Mouse (Mus musculus): ENCODE measurements around the gene 1810062G17Rik.
A peak's percentile ranks its signal among the peaks of the same experiment; 100 is the strongest.

1810062G17Rik gene

DNA sequence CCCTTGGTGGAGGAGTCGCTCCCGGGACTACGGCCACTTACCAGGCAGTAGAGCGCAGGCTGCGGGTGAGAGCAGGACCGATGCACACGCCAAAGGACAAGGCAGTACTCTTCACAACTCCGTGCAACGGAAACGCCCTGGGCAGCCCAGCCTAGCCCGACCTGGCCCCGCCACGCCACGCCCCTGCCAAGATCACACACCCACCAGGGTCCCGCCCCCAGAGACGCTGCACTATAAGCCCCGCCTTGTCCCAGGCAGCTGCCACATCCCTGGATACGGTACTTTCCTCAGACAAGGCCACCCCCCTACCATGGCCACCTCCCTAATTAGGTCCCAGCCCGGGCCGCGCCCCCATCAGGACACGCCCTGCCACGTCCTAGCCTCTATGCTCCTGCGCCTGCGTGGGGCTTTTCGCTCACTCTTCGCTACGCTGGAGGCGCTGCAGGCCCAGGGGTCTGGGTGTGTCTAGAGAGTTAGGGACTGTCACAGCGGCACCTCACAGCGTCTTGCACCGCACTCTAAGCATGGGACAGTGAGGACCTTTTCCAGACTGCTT lies at the start of gene 1810062G17Rik, which contains the start of gene Anxa5:
Gene 1810062G17Rik (plus strand): TSS at position 406 of the 556 bp plus-strand sequence.
Gene Anxa5 (minus strand): TSS at position 363 of the 556 bp plus-strand sequence.
- DNase-seq (ENCODE audit: low spot score), result peak; percentile 99

GRCm38 (mm10) chr3:36427386-36427785 lies 48.4 kb upstream of the 1810062G17Rik start:
- DNase-seq (ENCODE audit: low spot score), result no peak

DNA sequence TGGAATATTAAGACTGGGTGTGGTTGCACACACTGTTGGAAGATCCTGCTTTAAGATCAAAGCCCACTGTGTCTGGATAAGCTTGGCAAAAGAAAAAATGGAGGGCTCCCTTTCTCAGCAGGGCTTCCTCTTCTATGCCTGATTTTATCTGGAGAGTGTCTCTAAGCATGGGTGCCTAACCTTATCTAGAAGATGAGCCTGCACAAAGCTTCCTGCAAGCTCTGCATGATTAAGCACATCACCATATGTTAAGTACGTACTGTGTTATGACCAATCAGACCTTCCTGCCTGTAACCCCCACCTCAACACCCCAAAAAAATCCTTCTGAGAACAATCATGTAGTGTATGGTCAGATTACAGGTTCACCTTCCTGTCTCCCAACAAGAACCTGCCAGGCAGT lies 45.4 kb upstream of the 1810062G17Rik start:
- no peak for DNase-seq (ENCODE audit: low spot score)

DNA sequence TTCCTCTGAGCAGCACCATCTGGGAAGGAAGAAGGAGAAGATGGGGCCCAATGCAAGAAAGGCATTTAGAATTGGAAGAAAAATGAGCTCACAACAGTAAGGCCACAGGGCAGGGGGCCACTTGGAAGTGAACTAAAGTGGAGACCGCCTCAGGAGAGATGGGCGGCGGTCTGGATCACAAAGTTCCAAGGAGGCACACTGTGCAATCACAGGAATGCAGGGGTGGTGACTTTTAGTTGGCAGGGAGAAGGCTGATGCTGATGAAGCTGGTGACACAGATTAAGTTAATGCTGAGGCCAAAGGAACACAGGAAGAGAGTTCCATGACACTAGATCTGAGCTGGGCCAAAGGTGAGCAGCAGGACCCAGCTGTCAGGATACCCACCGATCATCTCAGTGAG lies 35.5 kb upstream of the 1810062G17Rik start:
- peak; percentile 13 for DNase-seq (ENCODE audit: low spot score)

- DNase-seq (ENCODE audit: low spot score), result peak; percentile 28
These were observed 33.3 kb upstream of the 1810062G17Rik start for GRCm38 (mm10) chr3:36442426-36442825.

- DNase-seq (ENCODE audit: low spot score), result no peak
These were observed 29.7 kb upstream of the 1810062G17Rik start for GRCm38 (mm10) chr3:36446041-36446440.

- no peak for DNase-seq (ENCODE audit: low spot score)
These were observed 29.2 kb upstream of the 1810062G17Rik start for GRCm38 (mm10) chr3:36446506-36446905.

GRCm38 (mm10) chr3:36446918-36447317 lies 28.8 kb upstream of the 1810062G17Rik start:
- DNase-seq (ENCODE audit: low spot score), result no peak

DNA sequence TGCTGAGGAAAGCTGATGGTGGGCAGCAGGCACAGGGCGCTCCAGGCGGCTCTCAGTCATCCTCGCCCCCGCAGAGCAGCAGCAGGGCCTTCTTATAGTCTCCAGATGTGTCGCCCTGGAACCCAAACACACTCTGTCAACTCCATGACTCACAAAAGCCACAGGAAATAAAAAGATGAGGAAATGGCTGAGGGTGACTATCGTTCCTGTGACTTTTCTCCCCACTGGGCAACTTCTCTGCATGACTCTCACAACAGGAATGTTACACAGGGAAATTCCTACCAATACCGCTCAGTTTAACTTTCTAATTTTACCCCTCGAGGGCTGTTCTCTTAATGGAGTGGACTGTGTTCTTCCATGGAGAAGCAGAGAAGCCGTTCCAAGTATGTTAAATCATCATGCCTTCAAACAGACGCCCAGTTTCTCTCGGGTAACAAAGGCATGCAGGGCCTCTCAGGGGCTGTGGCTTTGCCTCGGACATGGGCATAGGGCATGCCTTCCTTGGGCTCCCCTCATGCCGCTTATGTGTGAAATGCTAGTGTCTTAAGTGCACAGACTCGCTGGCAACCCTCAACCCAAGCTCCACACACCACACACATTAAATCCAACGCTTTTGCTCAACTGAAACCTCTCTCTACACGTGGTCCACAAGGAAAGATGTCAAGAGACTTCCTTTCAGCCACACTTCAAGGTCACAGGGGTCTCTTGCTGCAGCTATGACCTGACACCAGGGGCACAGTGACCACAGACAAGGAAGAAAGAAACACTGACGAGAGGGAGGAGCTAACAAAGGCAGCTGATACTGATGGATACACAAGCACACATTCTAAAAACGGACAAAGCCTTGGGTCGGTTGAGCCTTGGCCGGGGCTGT lies 26.2 kb upstream of the 1810062G17Rik start:
- peak; percentile 61 for DNase-seq (ENCODE audit: low spot score)

GRCm38 (mm10) chr3:36452502-36452901 lies 23.2 kb upstream of the 1810062G17Rik start:
- DNase-seq (ENCODE audit: low spot score), result no peak

- no peak for DNase-seq (ENCODE audit: low spot score)
These were observed 20.6 kb upstream of the 1810062G17Rik start for GRCm38 (mm10) chr3:36455124-36455523.

GRCm38 (mm10) chr3:36455566-36455965 lies 20.2 kb upstream of the 1810062G17Rik start:
- DNase-seq (ENCODE audit: low spot score), result no peak

DNA sequence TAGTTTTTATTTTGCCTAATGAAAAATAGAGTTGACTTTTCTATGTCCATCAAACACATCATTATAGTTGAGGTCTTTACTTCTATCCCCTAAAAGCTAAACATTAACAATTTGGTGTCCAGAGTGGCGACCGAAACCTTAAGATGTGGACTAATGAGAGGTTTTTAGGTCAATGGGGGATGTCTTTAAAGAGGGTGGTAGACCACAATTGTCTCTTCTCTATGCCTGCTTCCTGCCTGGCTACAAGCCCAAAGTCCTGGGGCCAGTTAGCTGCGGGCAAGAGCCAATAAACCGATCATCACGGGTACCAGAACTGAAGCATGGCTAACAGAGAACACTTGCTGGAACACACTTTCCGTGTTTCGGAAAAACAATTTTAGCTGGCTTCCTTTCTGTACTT lies 15.0 kb upstream of the 1810062G17Rik start:
- DNase-seq (ENCODE audit: low spot score), result no peak

DNA sequence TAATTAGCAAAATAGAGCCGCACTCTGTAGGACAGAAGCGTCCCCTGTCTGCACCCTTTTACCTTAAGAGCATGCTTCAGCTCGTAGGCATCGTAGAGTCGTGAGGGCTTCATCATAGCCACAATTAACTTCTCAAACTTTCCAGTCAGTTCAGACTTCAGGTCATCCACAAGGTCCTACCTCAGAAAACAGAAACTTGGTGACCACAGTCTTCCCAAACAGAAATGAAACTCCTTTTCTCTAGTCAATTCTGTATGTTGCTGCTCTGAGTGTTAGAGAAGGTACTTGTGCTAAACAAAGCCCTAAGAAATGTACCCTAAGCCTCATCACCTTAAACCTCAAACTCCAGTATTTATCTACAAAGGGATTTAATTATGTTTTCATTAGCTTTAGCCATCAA lies 13.9 kb upstream of the 1810062G17Rik start:
- DNase-seq (ENCODE audit: low spot score), result no peak

DNA sequence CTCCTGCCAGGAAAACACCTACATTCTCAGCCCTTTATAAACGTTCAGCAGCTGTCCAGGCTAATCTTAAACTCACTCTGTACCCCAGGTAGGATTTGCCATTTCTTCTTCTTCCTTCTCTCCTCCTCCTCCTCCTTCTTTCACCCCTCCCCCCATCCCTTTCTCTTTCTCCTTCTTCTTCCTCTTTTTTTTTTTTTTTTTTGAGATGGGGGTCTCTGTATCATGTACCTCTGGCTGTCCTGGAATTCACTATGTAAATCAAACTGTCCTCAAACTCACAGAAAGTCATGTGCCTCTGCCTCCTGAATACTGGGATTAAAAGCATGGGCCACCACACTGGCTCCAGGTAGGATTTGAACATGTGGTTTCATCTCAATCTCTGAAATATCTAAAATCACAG lies 13.4 kb upstream of the 1810062G17Rik start:
- no peak for DNase-seq (ENCODE audit: low spot score)

DNA sequence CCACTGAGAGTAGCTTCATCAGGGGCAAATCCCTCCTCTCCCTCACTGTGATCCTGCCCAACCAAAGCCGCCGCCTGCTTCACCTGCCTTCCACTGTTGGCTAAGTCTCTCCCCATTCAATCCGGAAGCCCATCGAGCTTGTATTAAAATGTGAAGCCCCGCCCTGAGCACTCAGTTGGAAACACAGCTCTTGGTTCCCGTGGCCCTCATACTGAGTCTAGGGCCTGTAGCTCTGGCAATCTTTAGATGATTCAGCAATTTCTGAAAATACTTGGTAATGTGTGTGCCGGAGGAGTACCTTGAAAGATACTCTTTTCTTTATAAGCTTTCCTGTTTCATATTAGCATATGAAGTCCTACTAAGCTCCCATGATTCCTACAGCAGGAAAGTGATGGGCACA lies 10.2 kb upstream of the 1810062G17Rik start:
- no peak for DNase-seq (ENCODE audit: low spot score)

DNA sequence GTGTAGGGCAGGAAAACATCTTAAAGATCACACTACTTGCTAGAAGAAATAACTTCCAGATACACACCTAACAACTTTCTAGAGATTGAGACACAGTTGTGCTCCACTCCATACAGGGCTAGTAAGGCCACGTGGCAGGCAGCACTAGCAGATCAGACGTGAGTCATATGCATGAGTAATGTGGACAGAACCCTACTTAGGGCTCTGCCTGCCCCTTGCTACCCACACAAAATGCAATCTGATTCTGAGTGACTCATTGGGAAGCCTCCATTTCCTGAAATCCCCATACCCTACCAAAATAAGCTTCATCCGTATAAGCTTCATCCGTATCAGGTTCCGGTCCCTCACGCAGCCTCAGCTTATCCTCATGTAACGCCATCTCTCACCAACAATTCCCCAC lies 8.1 kb upstream of the 1810062G17Rik start:
- DNase-seq (ENCODE audit: low spot score), result no peak

DNA sequence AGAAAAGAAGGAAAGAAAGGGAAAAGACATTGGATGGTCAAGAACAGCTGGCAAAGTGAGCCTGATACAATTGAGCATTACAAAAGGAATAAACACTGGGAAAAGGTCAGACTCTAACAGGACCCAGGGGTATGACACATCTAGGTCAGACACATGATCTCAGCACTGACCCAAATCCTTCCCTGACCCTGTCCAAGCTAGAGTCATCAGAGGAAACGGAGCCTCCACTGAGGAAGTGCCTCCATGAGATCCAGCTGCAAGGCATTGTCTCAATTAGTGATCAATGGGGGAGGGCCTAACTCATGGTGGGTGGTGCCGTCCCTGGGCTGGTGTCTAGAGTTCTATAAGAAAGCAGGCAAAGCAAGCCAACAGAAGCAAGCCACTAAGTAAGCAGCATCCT lies 6.9 kb upstream of the 1810062G17Rik start:
- peak; percentile 29 for DNase-seq (ENCODE audit: low spot score)

DNA sequence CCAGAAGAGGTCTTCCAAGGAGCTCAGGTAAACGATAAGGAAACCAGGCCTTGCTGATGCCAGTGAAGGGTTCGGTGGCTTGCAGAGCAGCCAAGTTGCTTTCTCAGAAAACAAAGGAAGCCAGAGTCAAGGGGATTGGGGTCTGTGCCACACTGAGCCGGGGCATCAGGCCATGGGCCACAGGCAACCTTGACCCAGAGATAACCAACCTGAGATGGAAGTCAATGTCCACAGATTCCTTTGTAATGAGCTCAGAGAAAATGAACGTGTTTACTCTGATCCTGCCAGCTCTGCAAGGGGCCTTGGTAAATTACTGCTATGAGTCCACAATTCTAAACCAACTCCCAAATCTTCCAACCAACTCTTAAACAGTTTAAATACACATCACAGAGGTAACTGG lies 3.9 kb upstream of the 1810062G17Rik start:
- DNase-seq (ENCODE audit: low spot score), result no peak

DNA sequence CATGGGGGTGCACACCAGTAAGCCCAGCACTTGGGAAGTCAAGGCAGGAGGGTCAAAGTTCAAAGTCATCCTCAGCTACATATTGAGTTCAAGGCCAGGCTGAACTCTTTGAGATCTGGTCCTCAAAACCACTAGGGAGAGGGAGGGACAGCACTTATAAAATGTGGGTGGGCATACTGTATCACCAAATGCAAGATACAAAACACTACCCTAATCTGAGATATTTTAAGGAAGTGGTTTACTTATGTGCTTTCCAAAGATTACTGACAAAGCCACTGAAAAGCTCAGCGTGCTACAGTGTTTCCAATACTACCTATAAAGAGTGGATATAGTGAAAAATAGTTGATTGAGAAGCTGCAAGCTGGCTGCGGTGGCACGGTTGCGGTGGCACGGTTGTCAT lies 2.5 kb upstream of the 1810062G17Rik start:
- no peak for DNase-seq (ENCODE audit: low spot score)

GRCm38 (mm10) chr3:36474421-36474820 lies 1.3 kb upstream of the 1810062G17Rik start:
- DNase-seq (ENCODE audit: low spot score), result no peak

DNA sequence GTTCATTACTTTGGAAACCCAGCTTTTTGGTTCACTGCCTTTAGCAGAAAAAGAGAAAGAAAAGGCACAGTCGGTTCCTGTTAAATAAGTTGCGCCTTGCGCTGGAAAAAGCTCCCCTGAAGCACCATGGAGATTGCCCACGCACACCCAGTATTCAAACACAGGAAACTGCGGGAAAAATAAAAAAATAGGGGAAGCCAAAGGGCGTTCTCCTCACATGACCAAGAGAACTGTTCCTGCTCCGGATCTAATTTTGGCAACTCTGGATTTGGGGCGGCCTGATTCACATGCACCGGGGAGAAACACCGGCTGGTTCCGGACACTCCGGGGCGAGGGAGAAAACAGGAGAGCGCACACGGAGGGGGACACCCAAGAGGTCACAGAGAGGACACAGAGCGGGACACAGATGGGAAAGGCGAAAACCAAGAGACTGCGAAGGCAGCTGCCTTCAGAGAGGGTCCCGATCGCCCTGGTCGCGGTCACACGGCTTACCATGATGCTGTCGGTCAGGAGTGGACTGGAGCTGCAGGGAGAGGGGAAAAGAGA lies 726 bp upstream of the 1810062G17Rik start:
- DNase-seq (ENCODE audit: low spot score), result peak; percentile 62

All from lung, postnatal 25 days (tissue).